In the genomic region with DNA sequence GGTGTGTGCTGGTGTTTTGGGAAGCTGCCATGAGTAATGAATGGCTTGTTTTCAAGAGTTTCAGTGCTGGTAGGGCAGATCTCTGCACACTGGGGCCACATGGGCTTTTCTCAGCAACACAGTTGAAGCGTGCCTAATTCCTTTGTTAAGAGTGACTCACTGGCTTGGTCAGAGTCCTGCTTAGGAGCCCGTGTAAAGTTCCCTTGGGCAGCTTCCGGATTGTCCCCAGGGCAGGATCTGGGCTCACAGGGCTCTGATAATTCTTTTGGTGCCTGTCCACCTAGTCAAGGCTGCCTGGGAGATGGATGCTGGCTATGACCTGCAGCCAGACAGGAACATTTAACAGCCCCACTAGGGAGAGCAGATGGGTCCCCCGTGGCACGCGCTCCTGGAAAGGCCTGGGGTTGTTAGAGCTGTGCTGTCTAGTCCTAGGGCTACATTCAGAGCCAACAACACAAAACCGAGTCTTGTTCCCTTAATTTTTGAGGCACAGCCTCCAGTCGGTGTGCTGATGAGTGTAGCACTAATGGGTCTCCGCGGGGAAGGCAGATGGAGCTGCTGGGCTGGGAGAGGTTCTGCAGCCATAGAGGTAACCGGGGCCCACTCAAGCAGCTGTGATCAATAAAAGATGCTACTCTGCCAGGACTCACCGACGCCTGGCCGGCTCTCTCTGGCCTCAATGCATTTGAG, we compare ENCODE assay signal across 9 mouse cellular contexts. TPM values are rescaled to one million over a fixed set of nuclear protein-coding genes. Genes with fewer than 3 reads are reported as not detected.
DNase-seq lines count a peak whose midpoint lies in the region; ATAC-seq lines count a peak whose summit lies in the region.
"Had no signal": no experiment of that assay in that cellular context is flagged by ENCODE, and none has a peak within 500 bp of the region (broad histone marks: within the 10 kb centered on the region; RNA-seq: fewer than 3 reads in every experiment).

No protein-coding gene starts in this region.

- H3K9me3 ChIP-seq in intestine, embryonic 15.5 days, result no peaks in the 10 kb centered on the region
- H3K9me3 ChIP-seq in limb, embryonic 10.5 days (replicated peaks), result no peaks in the 10 kb centered on the region
- H3K9me3 ChIP-seq: liver, embryonic 15.5 days had no signal

- 41% methylated on average over 14 of the region's 14 CpGs for WGBS in intestine, embryonic 15.5 days
- WGBS in limb, embryonic 10.5 days, result 25% methylated on average over 14 of the region's 14 CpGs

- H3K4me2 ChIP-seq in intestine, embryonic 15.5 days (replicated peaks), result no peak overlapping the region
- H3K4me2 ChIP-seq: liver, embryonic 15.5 days had no signal

- 0 out of 2 replicates have a peak, but pooled peaks cover 9% of the 10 kb centered on the region for H3K4me1 ChIP-seq in intestine, embryonic 15.5 days (replicated peaks)
- peaks cover 34% of the 10 kb centered on the region for H3K4me1 ChIP-seq in limb, embryonic 10.5 days
- H3K4me1 ChIP-seq: liver, embryonic 15.5 days had no signal

- peak; percentile 59 for DNase-seq in adrenal gland, adult 2 months
- DNase-seq in adrenal gland, postnatal 4 days (ENCODE audit: low spot score in 2 of 2), result no peak
- peak; percentile 9 for DNase-seq in cerebellum, adult 8-10 months
- peak; percentile 43 for DNase-seq in forelimb bud, embryonic 11.5 days (ENCODE audit: low read depth, low spot score)
- peak; percentile 64 for DNase-seq in limb, embryonic 10.5 days (ENCODE audit: low spot score)
- peak; percentile 88 for DNase-seq in retina, embryonic 14.5 days (ENCODE audit: low spot score)
- DNase-seq in liver, result no peak

- no peaks in the 10 kb centered on the region for H3K27me3 ChIP-seq in intestine, embryonic 15.5 days (replicated peaks)
- no peaks in the 10 kb centered on the region for H3K27me3 ChIP-seq in limb, embryonic 10.5 days (ENCODE audit: low read depth, poor library complexity, severe bottlenecking)
- H3K27me3 ChIP-seq: liver, embryonic 15.5 days had no signal

- peak; percentile 35; the same call in 1 of the 2 replicates for ATAC-seq in intestine, embryonic 15.5 days

- no peak overlapping the region; the same call in 1 of the 2 replicates for H3K27ac ChIP-seq in intestine, embryonic 15.5 days
- peak overlapping the region; percentile 81 for H3K27ac ChIP-seq in limb, embryonic 10.5 days
- H3K27ac ChIP-seq: liver, embryonic 15.5 days had no signal

- no peak overlapping the region for H3K4me3 ChIP-seq in intestine, embryonic 15.5 days (replicated peaks)
- H3K4me3 ChIP-seq in limb, embryonic 10.5 days, result no peak overlapping the region
- H3K4me3 ChIP-seq: liver, embryonic 15.5 days had no signal

- no peak overlapping the region for H3K9ac ChIP-seq in intestine, embryonic 15.5 days
- H3K9ac ChIP-seq: liver, embryonic 15.5 days had no signal

- H3K36me3 ChIP-seq in intestine, embryonic 15.5 days, result peaks cover 10% of the 10 kb centered on the region
- H3K36me3 ChIP-seq in limb, embryonic 10.5 days, result peaks cover 51% of the 10 kb centered on the region

RNA-seq across cellular contexts. Expression of a gene that starts 27.2 kb away (rescaled TPM):
- 100 to 1,000 TPM; 112 to 141 TPM for total RNA-seq in adrenal gland, adult 2 months (2021)
- polyA plus RNA-seq in adrenal gland, adult 2 months (2012; rRNA removed), result 86.4 and 144 TPM in 2 replicates
- total RNA-seq in adrenal gland, postnatal 4 days (2021), result 10 to 100 TPM; 59.7 to 67.6 TPM
- 91.4 and 95.6 TPM in 2 replicates for polyA plus RNA-seq in intestine, embryonic 15.5 days (2015; fragmentation: Nextera tagmentation; extraction: Ambion mirVana)
- 75.2 and 75.8 TPM in 2 replicates for polyA plus RNA-seq in limb, embryonic 10.5 days (2016; fragmentation: Nextera tagmentation; extraction: Ambion mirVana)

Comparison
In these comparisons a context has a peak if more than half of its experiments do, and no peak if none do; other contexts are left out.
1. DNase-seq: peak in adrenal gland, adult 2 months (single experiment), cerebellum, adult 8-10 months (single experiment), forelimb bud, embryonic 11.5 days (single experiment), limb, embryonic 10.5 days (single experiment) and retina, embryonic 14.5 days (single experiment); none in adrenal gland, postnatal 4 days (0 of 2) and liver (single experiment).